Comparison of ENCODE assay signal across 17 mouse cellular contexts in the genomic region with DNA sequence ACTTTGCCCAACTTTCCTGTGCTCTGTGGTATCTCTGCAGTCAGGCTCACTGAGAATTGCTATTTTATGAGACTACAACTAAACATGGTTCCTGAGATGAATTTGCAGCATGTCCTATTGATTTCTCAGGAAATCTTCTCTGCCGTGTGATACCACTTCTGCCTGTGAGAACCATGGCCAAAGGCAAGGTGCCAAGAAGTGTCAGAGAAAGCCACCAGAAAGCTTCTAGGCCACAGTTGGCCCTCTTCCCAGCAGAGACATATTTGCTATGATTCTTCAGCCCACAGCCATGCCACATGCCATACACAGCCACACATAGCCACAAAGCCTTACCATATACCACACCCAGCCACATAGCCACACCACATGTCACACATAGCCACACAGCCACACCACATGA.
DNase-seq lines count a peak whose midpoint lies in the region; ATAC-seq lines count a peak whose summit lies in the region.
"Had no signal": no experiment of that assay in that cellular context is flagged by ENCODE, and none has a peak within 500 bp of the region (broad histone marks: within the 10 kb centered on the region; RNA-seq: fewer than 3 reads in every experiment).

No protein-coding gene starts in this region.

- no peak overlapping the region for H3K4me2 ChIP-seq in hindbrain, embryonic 16.5 days (ENCODE audit: low read length)
- no peak overlapping the region for H3K4me2 ChIP-seq in hindbrain, embryonic 11.5 days (replicated peaks; ENCODE audit: low read depth, low read length)
- H3K4me2 ChIP-seq: hindbrain, embryonic 15.5 days; limb, embryonic 13.5 days had no signal

- WGBS in hindbrain, embryonic 16.5 days: 47% methylated on average over 1 of the region's 1 CpGs
- 100% methylated on average over 1 of the region's 1 CpGs for WGBS in hindbrain, embryonic 11.5 days

- H3K9me3 ChIP-seq in hindbrain, embryonic 16.5 days (ENCODE audit: control insufficient read depth, low read length): no peaks in the 10 kb centered on the region
- no peaks in the 10 kb centered on the region for H3K9me3 ChIP-seq in hindbrain, embryonic 11.5 days (ENCODE audit: control insufficient read depth, low read length)
- H3K9me3 ChIP-seq: hindbrain, embryonic 15.5 days; limb, embryonic 13.5 days had no signal

- no peak overlapping the region for H3K4me3 ChIP-seq in hindbrain, embryonic 16.5 days (ENCODE audit: low read length)
- no peak overlapping the region for H3K4me3 ChIP-seq in hindbrain, embryonic 11.5 days (ENCODE audit: low read depth, low read length)
- H3K4me3 ChIP-seq: heart, adult 2 months; hindbrain, embryonic 15.5 days; limb, embryonic 13.5 days had no signal

- no peak overlapping the region for H3K27ac ChIP-seq in hindbrain, embryonic 16.5 days (ENCODE audit: low read depth, low read length)
- H3K27ac ChIP-seq in hindbrain, embryonic 11.5 days (ENCODE audit: low read depth, low read length): no peak overlapping the region
- H3K27ac ChIP-seq: heart, adult 2 months; hindbrain, embryonic 15.5 days; limb, embryonic 13.5 days; liver, embryonic 14.5 days had no signal

- no peaks in the 10 kb centered on the region for H3K36me3 ChIP-seq in hindbrain, embryonic 16.5 days (ENCODE audit: control insufficient read depth, insufficient read depth, low read length)
- H3K36me3 ChIP-seq in hindbrain, embryonic 11.5 days (ENCODE audit: control insufficient read depth, insufficient read depth, low read length): no peaks in the 10 kb centered on the region
- H3K36me3 ChIP-seq: hindbrain, embryonic 15.5 days; limb, embryonic 13.5 days had no signal

- DNase-seq in hindbrain, embryonic 11.5 days (ENCODE audit: low spot score): no peak
- DNase-seq in adrenal gland, adult 2 months: peak; percentile 39
- DNase-seq in adrenal gland, postnatal 10 days: peak; percentile 33
- DNase-seq in cerebellum, adult 8-10 months: peak; percentile 20
- DNase-seq in embryo, embryonic 9.5 days (ENCODE audit: extremely low spot score): no peak
- no peak for DNase-seq in right cerebral cortex, postnatal 25 days
- DNase-seq in spleen, postnatal 10 days (ENCODE audit: low spot score in 2 of 2): no peak
- DNase-seq: gastrocnemius, postnatal 10 days; heart, adult 2 months; kidney, adult 18-20 months; kidney, postnatal 25 days; lung, postnatal 10 days; thymus, postnatal 4 days had no signal

- H3K9ac ChIP-seq in hindbrain, embryonic 16.5 days (ENCODE audit: low read depth, low read length): no peak overlapping the region
- no peak overlapping the region for H3K9ac ChIP-seq in hindbrain, embryonic 11.5 days (ENCODE audit: low read depth, low read length)
- H3K9ac ChIP-seq: hindbrain, embryonic 15.5 days; limb, embryonic 13.5 days; liver, embryonic 14.5 days had no signal

- no peaks in the 10 kb centered on the region for H3K27me3 ChIP-seq in hindbrain, embryonic 16.5 days (replicated peaks; ENCODE audit: control insufficient read depth, insufficient read depth, low read length)
- no peaks in the 10 kb centered on the region for H3K27me3 ChIP-seq in hindbrain, embryonic 11.5 days (ENCODE audit: control insufficient read depth, insufficient read depth, low read length)
- H3K27me3 ChIP-seq: hindbrain, embryonic 15.5 days had no signal

- ATAC-seq in hindbrain, embryonic 16.5 days: peak; percentile 22; the same call in 1 of the 2 replicates
- ATAC-seq in hindbrain, embryonic 11.5 days (ENCODE audit: low FRiP score): no peak

- H3K4me1 ChIP-seq in hindbrain, embryonic 16.5 days (ENCODE audit: control insufficient read depth, insufficient read depth, low read depth, low read length): peaks cover 2% of the 10 kb centered on the region; the same call in 1 of the 2 replicates
- peaks cover 2% of the 10 kb centered on the region; the same call in 1 of the 2 replicates for H3K4me1 ChIP-seq in hindbrain, embryonic 11.5 days (replicated peaks; ENCODE audit: control insufficient read depth, insufficient read depth, low read length)
- H3K4me1 ChIP-seq: limb, embryonic 13.5 days had no signal

Comparison
In these comparisons a context has a peak if more than half of its experiments do, and no peak if none do; other contexts are left out.
1. DNase-seq: peak in adrenal gland, adult 2 months (single experiment), adrenal gland, postnatal 10 days (single experiment) and cerebellum, adult 8-10 months (single experiment); none in hindbrain, embryonic 11.5 days (single experiment), embryo, embryonic 9.5 days (single experiment), right cerebral cortex, postnatal 25 days (single experiment) and spleen, postnatal 10 days (0 of 2).